Comparison of ENCODE assay signal across 21 mouse cellular contexts in genomic region chr1:135325934-135326333, GRCm38 (mm10). TPM values are rescaled to one million over a fixed set of nuclear protein-coding genes. Genes with fewer than 3 reads are reported as not detected.
DNase-seq lines count a peak whose midpoint lies in the region; ATAC-seq and TF ChIP-seq lines count a peak whose summit lies in the region.
"Had no signal": no experiment of that assay in that cellular context is flagged by ENCODE, and none has a peak within 500 bp of the region (broad histone marks: within the 10 kb centered on the region; RNA-seq: fewer than 3 reads in every experiment).

No protein-coding gene starts in this region.

- no peak for ATAC-seq in lung, embryonic 14.5 days (ENCODE audit: insufficient read depth)
- ATAC-seq in intestine, embryonic 15.5 days, result no peak
- ATAC-seq in stomach, embryonic 16.5 days (ENCODE audit: insufficient read depth, low FRiP score), result no peak
- ATAC-seq in liver, embryonic 12.5 days, result no peak
- ATAC-seq: forebrain, postnatal 0 days; inflammation-experienced regulatory T-cells, adult 6 months; midbrain, embryonic 13.5 days had no signal

- peak overlapping the region; percentile 69 for H3K4me3 ChIP-seq in gastrocnemius, adult 2 months
- no peak overlapping the region for H3K4me3 ChIP-seq in lung, embryonic 14.5 days (ENCODE audit: low read depth, low read length)
- H3K4me3 ChIP-seq in intestine, embryonic 15.5 days (replicated peaks), result peak overlapping the region; percentile 28; the same call in 1 of the 2 replicates
- peak overlapping the region; percentile 41 for H3K4me3 ChIP-seq in stomach, embryonic 16.5 days (replicated peaks; ENCODE audit: low read length)
- H3K4me3 ChIP-seq in liver, embryonic 12.5 days, result no peak overlapping the region
- H3K4me3 ChIP-seq: hindbrain, embryonic 13.5 days; limb, embryonic 13.5 days; midbrain, embryonic 13.5 days; neural tube, embryonic 13.5 days had no signal

- intact Hi-C loops in gastrocnemius, adult 2 months (cut with DNase I), result no loop called here

- peak overlapping the region; percentile 45 for H3K4me2 ChIP-seq in lung, embryonic 14.5 days
- peak overlapping the region; percentile 41 for H3K4me2 ChIP-seq in intestine, embryonic 15.5 days (replicated peaks)
- peak overlapping the region; percentile 36 for H3K4me2 ChIP-seq in stomach, embryonic 16.5 days (ENCODE audit: low read depth, low read length)
- no peak overlapping the region for H3K4me2 ChIP-seq in liver, embryonic 12.5 days
- H3K4me2 ChIP-seq: hindbrain, embryonic 13.5 days; limb, embryonic 13.5 days; midbrain, embryonic 13.5 days; neural tube, embryonic 13.5 days had no signal

- H3K27ac ChIP-seq in gastrocnemius, adult 2 months, result peak overlapping the region; percentile 86
- no peak overlapping the region for H3K27ac ChIP-seq in lung, embryonic 14.5 days (ENCODE audit: low read depth)
- H3K27ac ChIP-seq in intestine, embryonic 15.5 days, result no peak overlapping the region
- H3K27ac ChIP-seq in stomach, embryonic 16.5 days (ENCODE audit: low read length), result no peak overlapping the region; the same call in 1 of the 2 replicates
- no peak overlapping the region for H3K27ac ChIP-seq in liver, embryonic 12.5 days
- H3K27ac ChIP-seq: hindbrain, embryonic 13.5 days; limb, embryonic 13.5 days; liver, embryonic 14.5 days; macrophage; midbrain, embryonic 13.5 days; neural tube, embryonic 13.5 days had no signal

- no peaks in the 10 kb centered on the region for H3K4me1 ChIP-seq in lung, embryonic 14.5 days (ENCODE audit: insufficient read depth)
- H3K4me1 ChIP-seq in intestine, embryonic 15.5 days (replicated peaks), result peaks cover 5% of the 10 kb centered on the region; the same call in 1 of the 2 replicates
- H3K4me1 ChIP-seq in stomach, embryonic 16.5 days (ENCODE audit: control insufficient read depth, insufficient read depth, low read length), result peaks cover 3% of the 10 kb centered on the region; the same call in 1 of the 2 replicates
- H3K4me1 ChIP-seq in liver, embryonic 12.5 days, result no peaks in the 10 kb centered on the region
- H3K4me1 ChIP-seq: midbrain, embryonic 13.5 days; neural tube, embryonic 13.5 days had no signal

- H3K9ac ChIP-seq in lung, embryonic 14.5 days, result no peak overlapping the region
- peak overlapping the region; percentile 13; the same call in 1 of the 2 replicates for H3K9ac ChIP-seq in intestine, embryonic 15.5 days
- H3K9ac ChIP-seq in stomach, embryonic 16.5 days (ENCODE audit: low read length), result peak overlapping the region; percentile 67
- no peak overlapping the region for H3K9ac ChIP-seq in liver, embryonic 12.5 days
- H3K9ac ChIP-seq: forebrain, postnatal 0 days; hindbrain, embryonic 13.5 days; limb, embryonic 13.5 days; liver, embryonic 14.5 days; midbrain, embryonic 13.5 days; neural tube, embryonic 13.5 days had no signal

- no peaks in the 10 kb centered on the region for H3K36me3 ChIP-seq in lung, embryonic 14.5 days (ENCODE audit: insufficient read depth)
- no peaks in the 10 kb centered on the region for H3K36me3 ChIP-seq in intestine, embryonic 15.5 days
- no peaks in the 10 kb centered on the region for H3K36me3 ChIP-seq in stomach, embryonic 16.5 days (ENCODE audit: control insufficient read depth, insufficient read depth, low read length)
- H3K36me3 ChIP-seq in liver, embryonic 12.5 days, result no peaks in the 10 kb centered on the region
- H3K36me3 ChIP-seq: hindbrain, embryonic 13.5 days; limb, embryonic 13.5 days; midbrain, embryonic 13.5 days; neural tube, embryonic 13.5 days had no signal

- DNase-seq in gastrocnemius, adult 2 months, result no peak
- no peak for DNase-seq in gastrocnemius, adult 8-10 months (ENCODE audit: low spot score in 2 of 2)
- DNase-seq in lung, embryonic 14.5 days, result no peak
- no peak for DNase-seq in lung, postnatal 4 days
- DNase-seq in cerebellum, adult 18-20 months, result no peak
- DNase-seq: adrenal gland, adult 8-10 months; cerebellum, postnatal 14 days; embryo, embryonic 11 days; forebrain, postnatal 0 days; right cerebral cortex, adult 18-20 months; thymus, postnatal 14 days had no signal

- 75% methylated on average over 2 of the region's 2 CpGs for WGBS in lung, embryonic 14.5 days
- WGBS in intestine, embryonic 15.5 days, result 64% methylated on average over 2 of the region's 2 CpGs
- WGBS in stomach, embryonic 16.5 days, result 82% methylated on average over 2 of the region's 2 CpGs
- WGBS in liver, embryonic 12.5 days (ENCODE audit: insufficient replicate concordance), result 62% methylated on average over 2 of the region's 2 CpGs

- no peaks in the 10 kb centered on the region for H3K27me3 ChIP-seq in lung, embryonic 14.5 days (ENCODE audit: insufficient read depth, low read length)
- no peaks in the 10 kb centered on the region; the same call in 1 of the 2 replicates for H3K27me3 ChIP-seq in intestine, embryonic 15.5 days (replicated peaks)
- H3K27me3 ChIP-seq in stomach, embryonic 16.5 days (ENCODE audit: control insufficient read depth, insufficient read depth, low read length), result no peaks in the 10 kb centered on the region
- peaks cover 58% of the 10 kb centered on the region for H3K27me3 ChIP-seq in liver, embryonic 12.5 days (replicated peaks)
- H3K27me3 ChIP-seq: limb, embryonic 13.5 days; midbrain, embryonic 13.5 days had no signal

- H3K9me3 ChIP-seq in lung, embryonic 14.5 days (ENCODE audit: low read depth, low read length), result no peaks in the 10 kb centered on the region
- no peaks in the 10 kb centered on the region for H3K9me3 ChIP-seq in intestine, embryonic 15.5 days
- H3K9me3 ChIP-seq in stomach, embryonic 16.5 days (replicated peaks; ENCODE audit: control insufficient read depth, low read length), result no peaks in the 10 kb centered on the region
- no peaks in the 10 kb centered on the region for H3K9me3 ChIP-seq in liver, embryonic 12.5 days (replicated peaks)
- H3K9me3 ChIP-seq: hindbrain, embryonic 13.5 days; limb, embryonic 13.5 days; midbrain, embryonic 13.5 days; neural tube, embryonic 13.5 days had no signal

- no peak for TF ChIP-seq CTCF in gastrocnemius, adult 2 months (IDR thresholded peaks at IDR 0.05)
- no peak for TF ChIP-seq CTCF in lung, embryonic 14.5 days (IDR thresholded peaks at IDR 0.05; ENCODE audit: low read depth)

RNA-seq across cellular contexts. Expression of gene Lmod1, which starts 1.3 kb away (rescaled TPM):
- total RNA-seq in gastrocnemius, adult 2 months (2021), result 1 to 10 TPM; 4.5 to 5.3 TPM
- total RNA-seq in gastrocnemius, adult 8-10 months (2022), result 1 to 10 TPM; 2.9 to 4.8 (median 3.5) TPM
- polyA plus RNA-seq in lung, embryonic 14.5 days (2014; fragmentation: Nextera tagmentation; extraction: Ambion mirVana), result 3.1 and 3.8 TPM in 2 replicates
- polyA plus RNA-seq in intestine, embryonic 15.5 days (2015; fragmentation: Nextera tagmentation; extraction: Ambion mirVana), result 11.1 and 11.2 TPM in 2 replicates
- polyA plus RNA-seq in stomach, embryonic 16.5 days (2015; fragmentation: Nextera tagmentation; extraction: Ambion mirVana), result 17.5 and 20.2 TPM in 2 replicates
- 0.11 and 0.12 TPM in 2 replicates for polyA plus RNA-seq in liver, embryonic 12.5 days (2016; fragmentation: Nextera tagmentation; extraction: Ambion mirVana)
- polyA plus RNA-seq: inflammation-experienced regulatory T-cells, adult 6 months; macrophage had no signal

RNA-seq across cellular contexts. Expression of gene Timm17a, which starts 12.4 kb away (rescaled TPM):
- total RNA-seq in gastrocnemius, adult 2 months (2021), result 100 to 1,000 TPM; 282 to 343 TPM
- total RNA-seq in gastrocnemius, adult 8-10 months (2022), result 100 to 1,000 TPM; 246 to 345 (median 298) TPM
- polyA plus RNA-seq in lung, embryonic 14.5 days (2014; fragmentation: Nextera tagmentation; extraction: Ambion mirVana), result 177 and 189 TPM in 2 replicates
- 246 and 278 TPM in 2 replicates for polyA plus RNA-seq in intestine, embryonic 15.5 days (2015; fragmentation: Nextera tagmentation; extraction: Ambion mirVana)
- 194 and 219 TPM in 2 replicates for polyA plus RNA-seq in stomach, embryonic 16.5 days (2015; fragmentation: Nextera tagmentation; extraction: Ambion mirVana)
- 204 and 208 TPM in 2 replicates for polyA plus RNA-seq in liver, embryonic 12.5 days (2016; fragmentation: Nextera tagmentation; extraction: Ambion mirVana)

RNA-seq across cellular contexts. Expression of gene Rnpep, which starts 42.0 kb away (rescaled TPM):
- total RNA-seq in gastrocnemius, adult 2 months (2021), result 10 to 100 TPM; 11.9 to 15.8 TPM
- total RNA-seq in gastrocnemius, adult 8-10 months (2022), result 10 to 100 TPM; 12.6 to 15.4 (median 13.5) TPM
- polyA plus RNA-seq in lung, embryonic 14.5 days (2014; fragmentation: Nextera tagmentation; extraction: Ambion mirVana), result 96.6 and 99.2 TPM in 2 replicates
- polyA plus RNA-seq in intestine, embryonic 15.5 days (2015; fragmentation: Nextera tagmentation; extraction: Ambion mirVana), result 155 and 158 TPM in 2 replicates
- polyA plus RNA-seq in stomach, embryonic 16.5 days (2015; fragmentation: Nextera tagmentation; extraction: Ambion mirVana), result 129 and 131 TPM in 2 replicates
- 36.6 and 38.6 TPM in 2 replicates for polyA plus RNA-seq in liver, embryonic 12.5 days (2016; fragmentation: Nextera tagmentation; extraction: Ambion mirVana)

RNA-seq across cellular contexts. Expression of gene Shisa4, which starts 49.1 kb away (rescaled TPM):
- total RNA-seq in gastrocnemius, adult 2 months (2021), result 100 to 1,000 TPM; 139 to 152 TPM
- total RNA-seq in gastrocnemius, adult 8-10 months (2022), result 100 to 1,000 TPM; 128 to 167 (median 156) TPM
- polyA plus RNA-seq in lung, embryonic 14.5 days (2014; fragmentation: Nextera tagmentation; extraction: Ambion mirVana), result 26.1 and 31.2 TPM in 2 replicates
- polyA plus RNA-seq in intestine, embryonic 15.5 days (2015; fragmentation: Nextera tagmentation; extraction: Ambion mirVana), result 29.5 and 30.2 TPM in 2 replicates
- 37.2 and 38.8 TPM in 2 replicates for polyA plus RNA-seq in stomach, embryonic 16.5 days (2015; fragmentation: Nextera tagmentation; extraction: Ambion mirVana)
- 5.4 and 5.5 TPM in 2 replicates for polyA plus RNA-seq in liver, embryonic 12.5 days (2016; fragmentation: Nextera tagmentation; extraction: Ambion mirVana)
- polyA plus RNA-seq: inflammation-experienced regulatory T-cells, adult 6 months had no signal

Comparison
In these comparisons a context has a peak if more than half of its experiments do, and no peak if none do; other contexts are left out.
1. H3K4me3 ChIP-seq: peak in gastrocnemius, adult 2 months (single experiment), intestine, embryonic 15.5 days (single experiment) and stomach, embryonic 16.5 days (single experiment); none in lung, embryonic 14.5 days (single experiment) and liver, embryonic 12.5 days (single experiment).
2. H3K9ac ChIP-seq: peak in intestine, embryonic 15.5 days (single experiment) and stomach, embryonic 16.5 days (single experiment); none in lung, embryonic 14.5 days (single experiment) and liver, embryonic 12.5 days (single experiment).